Mouse (Mus musculus) heart, adult 8-10 months (tissue): ENCODE data around the gene Atp6v0d1. TPM values are rescaled to one million over a fixed set of nuclear protein-coding genes. Genes with fewer than 3 reads are reported as not detected.
"Not testable (repeated sequence)": the region's sequence is repeated elsewhere in the genome, so short reads cannot be mapped to it uniquely, and the experiment has no call there.

Experiments used
- DNase-seq: peaks from one replicate; pipeline ENCODE4 v3.0.0; 2022; ENCODE audit warnings: low spot score
- total RNA-seq, 4 experiments: library from RNA; stranded (reverse); gene quantifications; 2 replicates each; pipeline ENCODE4 v1.2.4; 2022

Gene Atp6v0d1
- total RNA-seq, 4 experiments from 2014 or later: 41.6 to 53.8 (median 51.7) TPM

GRCm38 (mm10) chr8:105574741-105575140 is 8.9 kb upstream of the Atp6v0d1 start:
- no peak for DNase-seq

- DNase-seq: no peak
Observed at GRCm38 (mm10) chr8:105573427-105573826, 7.6 kb upstream of the Atp6v0d1 start.

DNA sequence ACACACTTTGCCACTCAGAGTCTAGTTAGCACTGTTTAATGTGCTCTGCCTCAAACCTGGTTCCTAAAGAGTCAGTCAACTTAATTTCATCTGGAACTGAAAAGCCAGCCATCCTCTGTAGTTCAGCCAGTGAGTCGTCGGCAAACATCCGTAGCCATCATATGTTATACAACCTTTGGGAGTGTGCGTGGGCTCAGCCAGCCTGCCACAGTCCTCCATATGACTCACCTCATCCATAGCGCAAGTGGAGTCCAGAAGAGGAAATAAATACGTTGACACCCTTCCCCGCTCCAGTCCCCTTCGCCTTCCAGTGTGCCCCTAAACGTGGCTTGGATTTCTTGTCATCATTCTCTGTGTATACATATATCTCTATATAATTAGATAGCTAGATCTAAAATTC is 6.0 kb upstream of the Atp6v0d1 start:
- no peak for DNase-seq

- no peak for DNase-seq
Observed at GRCm38 (mm10) chr8:105566703-105567595, 1.1 kb upstream of the Atp6v0d1 start.

GRCm38 (mm10) chr8:105565401-105565881 is 406 bp downstream of the Atp6v0d1 start:
- no peak for DNase-seq

- DNase-seq: not testable (repeated sequence)
Observed at GRCm38 (mm10) chr8:105564573-105565229, 1.1 kb downstream of the Atp6v0d1 start.

DNA sequence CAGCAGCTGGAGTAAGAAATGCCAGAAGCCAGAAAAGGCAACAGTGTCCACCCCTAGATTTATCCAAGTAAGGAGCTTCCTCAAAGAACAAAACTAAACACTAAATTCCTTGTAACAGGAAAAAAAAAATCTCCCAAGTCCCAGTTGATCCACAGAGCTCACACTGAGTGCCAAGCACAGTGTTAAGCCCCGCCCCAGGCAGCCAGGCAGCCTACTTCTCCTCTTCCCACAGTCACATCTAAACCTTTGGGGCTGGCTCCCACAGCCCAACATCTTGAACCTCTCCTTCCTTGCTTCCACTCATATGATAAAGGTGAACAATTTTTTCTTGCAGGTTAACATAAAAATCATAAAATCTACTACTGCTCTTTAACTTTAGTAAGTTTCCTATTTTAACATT is 2.0 kb downstream of the Atp6v0d1 start:
- DNase-seq: no peak

DNA sequence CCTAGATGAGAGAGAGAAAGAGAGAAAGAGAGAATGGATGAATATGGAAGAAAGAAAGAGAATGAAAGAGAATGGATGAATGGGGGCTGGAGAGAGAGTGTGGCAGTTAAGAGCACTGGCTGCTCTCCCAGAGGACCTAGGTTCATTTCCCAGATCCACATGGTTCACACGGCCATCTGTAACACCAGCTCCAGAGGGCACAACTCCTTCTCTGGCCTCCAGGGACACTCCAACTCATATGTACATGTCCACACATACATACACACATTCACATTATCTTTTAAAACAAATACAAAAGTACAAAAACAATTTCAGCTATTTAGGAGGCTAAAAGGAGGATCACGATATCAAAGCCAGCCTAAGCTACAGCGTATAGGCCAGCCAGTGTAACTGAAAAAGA is 3.0 kb downstream of the Atp6v0d1 start:
- no peak for DNase-seq

DNA sequence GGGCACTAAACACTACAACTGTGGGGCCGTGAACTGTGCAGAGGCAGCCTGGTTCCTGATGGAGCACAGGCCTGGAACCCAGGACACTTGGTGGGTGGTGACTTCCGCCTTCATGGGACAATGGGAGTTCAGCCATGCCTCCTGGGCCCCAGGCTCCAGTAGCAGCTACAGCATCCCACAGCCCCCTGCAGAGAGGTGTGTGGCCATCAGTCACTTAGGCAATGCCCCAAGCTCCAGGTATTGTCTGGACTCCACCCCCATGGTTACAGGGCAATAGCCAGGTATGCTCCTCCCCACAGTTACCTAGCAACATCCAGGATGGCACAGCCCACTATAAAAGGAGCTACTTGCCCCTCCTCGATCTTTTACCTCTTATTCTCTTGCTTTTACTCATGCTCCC is 10.6 kb downstream of the Atp6v0d1 start:
- no peak for DNase-seq

- peak; percentile 81 for DNase-seq
Observed at GRCm38 (mm10) chr8:105554087-105554486, 11.8 kb downstream of the Atp6v0d1 start.

DNA sequence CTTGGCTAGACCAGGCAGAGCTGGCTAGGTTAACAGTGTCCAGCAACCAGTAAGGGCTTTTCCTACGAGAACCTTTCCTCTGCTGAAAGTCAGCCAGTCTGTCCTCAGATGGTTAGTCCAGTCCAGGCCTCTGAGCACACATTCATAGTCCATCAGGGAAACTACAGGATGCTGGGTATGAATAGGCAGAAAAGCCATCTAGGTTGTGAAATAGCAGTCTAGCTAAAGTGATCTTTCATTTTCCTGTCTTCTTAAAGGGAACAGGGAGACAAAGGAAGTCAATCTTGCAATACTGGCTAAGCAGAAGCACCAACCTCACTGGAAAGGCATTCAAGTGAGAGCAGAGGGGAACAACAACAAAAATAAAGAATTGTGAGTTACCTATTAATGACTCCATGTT is 13.0 kb downstream of the Atp6v0d1 start:
- DNase-seq: no peak

GRCm38 (mm10) chr8:105552032-105552431 is 13.8 kb downstream of the Atp6v0d1 start:
- DNase-seq: no peak

GRCm38 (mm10) chr8:105550083-105550482 is 15.8 kb downstream of the Atp6v0d1 start:
- DNase-seq: no peak

- no peak for DNase-seq
Observed at GRCm38 (mm10) chr8:105549506-105549905, 16.3 kb downstream of the Atp6v0d1 start.

GRCm38 (mm10) chr8:105546384-105547350 is 19.2 kb downstream of the Atp6v0d1 start:
- DNase-seq: peak; percentile 57

GRCm38 (mm10) chr8:105545249-105545648 is 20.6 kb downstream of the Atp6v0d1 start:
- DNase-seq: no peak

DNA sequence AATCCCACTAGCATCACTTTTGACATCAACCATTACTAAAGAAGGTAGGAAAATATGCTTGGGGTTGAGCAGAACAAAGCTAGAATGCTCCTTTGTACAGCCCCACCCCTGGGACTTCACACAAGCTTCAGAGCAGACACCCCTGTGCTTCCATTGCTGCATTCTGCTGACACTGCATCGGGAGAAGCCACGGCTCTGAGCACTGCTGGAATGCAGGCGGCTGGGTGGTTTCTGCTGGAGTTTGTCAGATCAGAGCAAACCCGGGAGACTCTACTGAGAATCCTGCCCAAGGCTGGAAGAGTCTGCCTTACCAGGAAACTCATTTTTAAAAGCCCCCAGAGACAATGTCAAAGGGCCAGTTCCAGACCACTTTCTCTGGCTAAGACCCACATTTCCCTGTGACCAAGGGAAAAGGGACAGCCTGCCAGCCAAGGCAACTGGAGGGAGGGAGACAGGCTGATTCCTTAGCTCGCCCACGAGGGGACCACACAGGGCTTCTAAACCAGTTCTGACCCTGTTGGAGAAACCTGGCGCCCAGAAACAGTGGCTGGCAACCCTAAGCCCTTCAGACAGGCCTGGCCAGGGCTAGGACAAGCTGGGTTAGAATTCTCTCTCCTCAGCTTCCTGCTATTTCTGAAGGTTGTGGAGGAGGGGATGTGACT is 21.2 kb downstream of the Atp6v0d1 start:
- DNase-seq: no peak

GRCm38 (mm10) chr8:105543703-105544102 is 22.1 kb downstream of the Atp6v0d1 start:
- DNase-seq: peak; percentile 58

DNA sequence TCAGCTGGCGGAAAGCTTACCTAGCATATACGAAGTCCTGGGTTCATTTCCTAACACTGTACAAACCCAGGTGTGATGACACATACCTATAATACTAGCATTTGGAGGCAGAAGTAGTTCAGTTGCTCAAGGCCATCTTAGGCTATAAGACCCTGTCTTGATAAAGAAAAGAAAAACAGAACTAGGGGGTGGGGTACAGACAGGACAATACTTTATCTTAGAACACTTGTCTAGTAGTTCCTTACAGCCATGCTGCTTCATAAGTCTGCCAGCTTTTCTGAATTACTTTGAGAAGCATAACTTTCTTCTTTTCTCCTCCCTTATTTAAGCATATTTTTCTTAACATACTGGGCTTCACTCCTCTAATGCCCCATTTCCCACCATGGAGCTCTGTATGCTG is 23.0 kb downstream of the Atp6v0d1 start:
- no peak for DNase-seq

- DNase-seq: no peak
Observed at GRCm38 (mm10) chr8:105542032-105542656, 23.7 kb downstream of the Atp6v0d1 start.

GRCm38 (mm10) chr8:105538940-105539339 is 26.9 kb downstream of the Atp6v0d1 start:
- DNase-seq: no peak
